Mouse (Mus musculus) liver, postnatal 0 days (tissue): Measurements from ENCODE around the gene Ap1s2.

Source experiments
- CTCF ChIP-seq: sonication (generic); IDR thresholded peaks from 2 replicates; pipeline ENCODE4 v1.5.1; 2016; ENCODE audit warnings: antibody characterized with exemption, low read depth
- EP300 ChIP-seq: IDR thresholded peaks from 2 replicates; pipeline ENCODE4 v1.6.1; 2016; ENCODE audit warnings: antibody characterized with exemption, low read depth, mild to moderate bottlenecking

- TF ChIP-seq CTCF (peak; percentile 22; the same call in 1 of the 2 replicates), EP300 (no peak)
These were observed 564 bp downstream of the Ap1s2 start for GRCm38 (mm10) chrX:163909381-163909780.
